Comparison of ENCODE assay signal across 11 mouse cellular contexts in the genomic region with DNA sequence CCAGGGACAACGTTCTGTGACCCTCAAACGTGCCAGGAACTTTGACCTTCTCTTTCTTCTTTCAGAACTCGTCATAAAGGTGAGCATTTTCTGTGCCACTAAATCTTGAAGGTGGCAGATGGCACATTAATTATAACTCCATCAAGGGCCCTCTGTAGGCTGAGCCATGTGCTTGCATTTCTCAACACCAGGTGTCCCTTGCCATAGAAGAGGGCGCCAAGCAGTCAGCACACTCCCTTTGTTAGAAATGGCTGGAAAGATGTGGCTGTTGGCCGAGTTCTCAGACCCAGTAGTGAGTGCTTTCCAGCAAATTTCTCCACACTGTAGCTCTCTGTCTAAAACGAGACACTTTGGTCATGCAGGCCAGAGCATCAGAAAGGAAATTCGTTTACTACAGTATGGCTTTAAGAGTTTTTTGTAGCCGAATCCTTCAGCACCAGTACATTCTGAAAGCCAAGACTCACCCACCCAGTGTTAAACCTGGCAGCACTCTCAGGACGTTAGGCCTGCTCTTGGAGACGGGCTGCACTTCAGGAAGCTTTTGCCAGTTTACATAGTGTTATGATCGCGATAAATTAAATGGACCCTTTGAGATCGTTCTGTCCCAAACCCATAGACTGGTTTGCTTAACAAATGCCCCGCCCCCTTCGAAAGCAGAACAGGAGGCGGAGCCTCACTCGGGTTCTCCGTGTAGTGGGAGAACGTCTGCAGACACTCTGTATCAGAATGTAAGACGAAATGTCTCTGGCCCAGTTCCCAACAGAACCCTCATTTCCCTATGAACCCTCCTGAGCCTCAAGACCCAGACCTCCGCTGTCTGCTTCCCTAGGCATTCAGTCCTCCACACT. TPM values are rescaled to one million over a fixed set of nuclear protein-coding genes. Genes with fewer than 3 reads are reported as not detected.
A peak's percentile ranks its signal among the peaks of the same experiment; 100 is the strongest.
DNase-seq lines count a peak whose midpoint lies in the region; ATAC-seq and TF ChIP-seq lines count a peak whose summit lies in the region.
"Had no signal": no experiment of that assay in that cellular context is flagged by ENCODE, and none has a peak within 500 bp of the region (broad histone marks: within the 10 kb centered on the region; RNA-seq: fewer than 3 reads in every experiment).

No protein-coding gene starts in this region.

- H3K36me3 ChIP-seq in midbrain, postnatal 0 days (ENCODE audit: insufficient read depth, low read length): no peaks in the 10 kb centered on the region
- H3K36me3 ChIP-seq in midbrain, embryonic 11.5 days (ENCODE audit: control insufficient read depth, insufficient read depth, low read length): no peaks in the 10 kb centered on the region

- no peak overlapping the region for H3K9ac ChIP-seq in midbrain, postnatal 0 days (replicated peaks; ENCODE audit: low read length, poor library complexity, severe bottlenecking)
- H3K9ac ChIP-seq in midbrain, embryonic 11.5 days (ENCODE audit: low read length): no peak overlapping the region

- no peak overlapping the region for H3K4me2 ChIP-seq in midbrain, postnatal 0 days (ENCODE audit: low read depth, low read length, poor library complexity, severe bottlenecking)
- H3K4me2 ChIP-seq in midbrain, embryonic 11.5 days: no peak overlapping the region

- H3K9me3 ChIP-seq in midbrain, postnatal 0 days (ENCODE audit: low read length): no peaks in the 10 kb centered on the region
- peaks cover under 1% of the 10 kb centered on the region; the same call in 1 of the 2 replicates for H3K9me3 ChIP-seq in midbrain, embryonic 11.5 days (ENCODE audit: control insufficient read depth, low read length)

- H3K27me3 ChIP-seq in midbrain, postnatal 0 days (ENCODE audit: insufficient read depth, low read length): no peaks in the 10 kb centered on the region
- no peaks in the 10 kb centered on the region for H3K27me3 ChIP-seq in midbrain, embryonic 11.5 days (ENCODE audit: control insufficient read depth, insufficient read depth, low read length)

- no peaks in the 10 kb centered on the region for H3K4me1 ChIP-seq in midbrain, postnatal 0 days (ENCODE audit: insufficient read depth, low read length)
- H3K4me1 ChIP-seq in midbrain, embryonic 11.5 days (ENCODE audit: control insufficient read depth, insufficient read depth, low read length): no peaks in the 10 kb centered on the region

- TF ChIP-seq CTCF in midbrain, postnatal 0 days (IDR thresholded peaks at IDR 0.05): 0 out of 2 replicates have a peak, but pooled peaks have one; percentile 17

- intact Hi-C loops in gastrocnemius, postnatal 14 days (cut with DNase I; ENCODE audit: low total_unique reads): no loop called here

- DNase-seq in gastrocnemius, postnatal 25 days: peak; percentile 24
- no peak for DNase-seq in gastrocnemius, postnatal 14 days
- DNase-seq in midbrain, postnatal 0 days (ENCODE audit: low spot score): peak; percentile 60
- no peak for DNase-seq in midbrain, embryonic 11.5 days (ENCODE audit: low spot score, missing footprints)
- DNase-seq in cerebellum, adult 9-11 months: peak; percentile 78
- DNase-seq in lung, postnatal 36 days: peak; percentile 37
- no peak for DNase-seq in kidney, adult 9 months
- DNase-seq: kidney, adult 8-10 months had no signal

- WGBS in midbrain, postnatal 0 days: 80% methylated on average over 21 of the region's 21 CpGs
- WGBS in midbrain, embryonic 11.5 days: 87% methylated on average over 21 of the region's 21 CpGs

- H3K27ac ChIP-seq in midbrain, postnatal 0 days (ENCODE audit: low read depth, low read length): no peak overlapping the region
- H3K27ac ChIP-seq in midbrain, embryonic 11.5 days (ENCODE audit: low read depth, low read length): no peak overlapping the region
- H3K27ac ChIP-seq: macrophage had no signal

- no peak for ATAC-seq in midbrain, postnatal 0 days (ENCODE audit: low FRiP score)
- ATAC-seq in midbrain, embryonic 11.5 days (ENCODE audit: low FRiP score): no peak
- ATAC-seq in erythroblast, adult 5-6 weeks (replicated peaks; ENCODE audit: low FRiP score, poor library complexity, severe bottlenecking): no peak

- H3K4me3 ChIP-seq in midbrain, postnatal 0 days (ENCODE audit: low read depth, low read length): no peak overlapping the region
- H3K4me3 ChIP-seq in midbrain, embryonic 11.5 days (ENCODE audit: low read depth, low read length): no peak overlapping the region
- H3K4me3 ChIP-seq: myocyte had no signal

RNA-seq across cellular contexts. Expression of a gene that starts 53.5 kb away (rescaled TPM):
- 1 to 10 TPM in 1 of 2 experiments, under 1 TPM in 1; 0.97 to 1.3 TPM for total RNA-seq in gastrocnemius, postnatal 25 days (2021)
- total RNA-seq in gastrocnemius, postnatal 14 days (2021): 1 to 10 TPM; 1.9 to 2.7 TPM
- total RNA-seq in midbrain, postnatal 0 days (2014; rRNA removed): 13.8 and 19.6 TPM in 2 replicates
- 23.6 and 24.9 TPM in 2 replicates for polyA plus RNA-seq in midbrain, postnatal 0 days (2015; fragmentation: Nextera tagmentation; extraction: Ambion mirVana)
- 82.1 and 92.5 TPM in 2 replicates for polyA plus RNA-seq in midbrain, embryonic 11.5 days (2014; fragmentation: Nextera tagmentation; extraction: Ambion mirVana)
- 22.4 and 23.2 TPM in 2 replicates for total RNA-seq in erythroblast, adult 5-6 weeks (2015; ENCODE audit: low replicate concordance)
- 16.2 and 24.7 TPM in 2 replicates for total RNA-seq in erythroblast, adult 5-6 weeks (2017; ENCODE audit: low replicate concordance)

Comparison
In these comparisons a context has a peak if more than half of its experiments do, and no peak if none do; other contexts are left out.
1. DNase-seq: peak in gastrocnemius, postnatal 25 days (single experiment), midbrain, postnatal 0 days (single experiment), cerebellum, adult 9-11 months (single experiment) and lung, postnatal 36 days (single experiment); none in gastrocnemius, postnatal 14 days (single experiment), midbrain, embryonic 11.5 days (single experiment) and kidney, adult 9 months (single experiment).